Mouse (Mus musculus) lung, postnatal 4 days (tissue): ENCODE results near the gene Cnpy3.
A peak's percentile ranks its signal among the peaks of the same experiment; 100 is the strongest.
"Not testable (repeated sequence)": the region's sequence is repeated elsewhere in the genome, so short reads cannot be mapped to it uniquely, and the experiment has no call there.

Experiments
- DNase-seq, 2 experiments: peaks; one replicate each; pipeline ENCODE4 v3.0.0; 2021

Gene Cnpy3

GRCm38 (mm10) chr17:46751794-46752556 is at the start of gene Cnpy3:
Gene Cnpy3 (minus strand): TSS chr17:46752214.
- DNase-seq: peak; percentile 98 to 100

GRCm38 (mm10) chr17:46801761-46802160 is 49.7 kb upstream of the Cnpy3 start:
- no peak for DNase-seq

DNA sequence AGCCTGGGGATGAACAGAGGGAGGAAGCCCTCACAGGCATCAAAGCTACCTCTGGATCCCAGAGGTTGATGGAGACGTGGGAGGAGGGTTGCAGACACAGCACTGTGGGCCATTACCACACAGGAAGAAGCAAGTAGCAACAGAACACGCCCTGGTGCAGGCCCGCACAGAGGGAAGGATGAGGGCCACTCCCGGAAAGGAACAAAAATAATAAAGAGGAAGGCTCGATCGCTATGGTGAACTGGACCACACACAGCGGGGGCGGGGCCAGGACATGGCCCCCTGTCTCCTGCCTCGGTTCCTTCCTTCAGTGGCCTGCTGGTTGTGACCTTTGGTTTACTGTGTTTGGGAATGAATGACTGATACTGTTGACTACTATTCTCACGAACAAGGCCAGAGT is 47.7 kb upstream of the Cnpy3 start:
- peak in 1 of 2 experiments; percentile 10 for DNase-seq

GRCm38 (mm10) chr17:46797386-46797785 is 45.4 kb upstream of the Cnpy3 start:
- DNase-seq: no peak

DNA sequence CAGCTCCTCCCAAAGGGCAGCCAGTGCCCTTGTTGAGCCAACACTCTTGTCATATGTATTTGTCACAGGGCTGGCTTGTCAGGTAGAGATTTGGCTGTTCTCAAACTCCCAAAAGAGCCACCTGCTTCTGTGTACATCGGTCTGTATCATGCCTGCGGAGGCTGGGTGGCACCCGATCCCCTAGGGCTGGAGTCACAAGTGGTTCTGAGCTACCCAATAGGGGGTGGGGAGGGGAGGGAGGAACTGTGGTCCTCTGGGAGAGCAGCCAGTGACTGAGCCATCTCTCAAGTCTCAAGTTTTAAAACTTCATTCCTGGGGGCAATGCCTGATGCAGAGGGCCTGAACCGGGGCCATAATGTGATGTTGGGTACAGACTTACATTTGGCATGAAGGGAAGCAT is 44.7 kb upstream of the Cnpy3 start:
- no peak for DNase-seq

DNA sequence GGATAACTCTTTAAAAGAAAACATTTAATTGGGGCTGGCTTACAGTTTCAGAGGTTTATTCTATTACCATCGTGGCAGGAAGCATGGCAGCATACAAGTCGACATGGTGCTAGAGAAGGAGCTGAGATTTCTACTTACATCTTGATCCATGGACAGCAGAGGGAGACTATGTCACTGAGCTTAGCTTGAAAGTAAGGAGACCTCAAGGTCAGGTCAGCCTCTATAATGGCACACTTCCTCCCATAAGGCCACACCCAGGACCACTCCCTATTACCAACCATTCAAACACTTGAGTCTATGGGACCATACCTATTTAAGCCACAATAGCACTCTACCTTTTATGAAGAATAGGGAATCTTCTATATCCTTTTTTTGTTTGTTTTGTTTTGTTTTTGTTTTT is 40.9 kb upstream of the Cnpy3 start:
- DNase-seq: no peak

DNA sequence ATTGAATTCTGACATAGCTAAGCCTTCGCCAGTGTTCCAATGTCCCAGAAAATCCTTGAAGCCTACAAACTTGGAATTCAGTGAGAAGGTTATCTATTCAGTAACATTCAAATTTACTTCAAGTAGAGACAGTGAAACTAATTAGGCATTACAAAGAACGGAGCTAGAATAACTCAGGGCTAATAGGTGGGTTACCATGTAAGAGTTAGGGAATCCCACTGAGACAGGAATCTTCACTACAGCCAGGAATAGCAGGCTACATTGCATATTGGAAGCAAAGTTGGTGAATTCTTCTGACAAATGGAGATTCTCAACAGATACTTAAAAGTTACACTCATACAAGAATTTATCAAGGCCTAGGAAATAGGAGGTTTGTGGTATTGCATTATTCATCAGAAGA is 36.0 kb upstream of the Cnpy3 start:
- not testable (repeated sequence) for DNase-seq

- DNase-seq: no peak
These were observed 34.9 kb upstream of the Cnpy3 start for GRCm38 (mm10) chr17:46786952-46787351.

DNA sequence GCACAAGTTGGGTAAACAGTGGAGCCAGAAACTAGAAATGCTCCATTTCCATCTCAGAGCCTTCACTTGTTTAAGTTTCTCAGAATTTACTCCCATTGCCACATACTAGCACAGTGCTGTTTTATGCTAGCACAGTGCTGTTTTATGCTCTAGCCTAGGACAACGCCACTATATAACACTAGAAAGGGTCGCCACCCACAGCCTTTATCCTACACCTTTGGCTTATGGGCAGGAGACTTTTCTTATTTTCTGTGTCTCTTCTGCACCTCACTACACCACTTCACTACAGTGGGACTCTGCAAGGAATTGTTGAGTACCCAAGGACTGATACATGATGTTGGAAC is 31.2 kb upstream of the Cnpy3 start:
- no peak for DNase-seq

DNA sequence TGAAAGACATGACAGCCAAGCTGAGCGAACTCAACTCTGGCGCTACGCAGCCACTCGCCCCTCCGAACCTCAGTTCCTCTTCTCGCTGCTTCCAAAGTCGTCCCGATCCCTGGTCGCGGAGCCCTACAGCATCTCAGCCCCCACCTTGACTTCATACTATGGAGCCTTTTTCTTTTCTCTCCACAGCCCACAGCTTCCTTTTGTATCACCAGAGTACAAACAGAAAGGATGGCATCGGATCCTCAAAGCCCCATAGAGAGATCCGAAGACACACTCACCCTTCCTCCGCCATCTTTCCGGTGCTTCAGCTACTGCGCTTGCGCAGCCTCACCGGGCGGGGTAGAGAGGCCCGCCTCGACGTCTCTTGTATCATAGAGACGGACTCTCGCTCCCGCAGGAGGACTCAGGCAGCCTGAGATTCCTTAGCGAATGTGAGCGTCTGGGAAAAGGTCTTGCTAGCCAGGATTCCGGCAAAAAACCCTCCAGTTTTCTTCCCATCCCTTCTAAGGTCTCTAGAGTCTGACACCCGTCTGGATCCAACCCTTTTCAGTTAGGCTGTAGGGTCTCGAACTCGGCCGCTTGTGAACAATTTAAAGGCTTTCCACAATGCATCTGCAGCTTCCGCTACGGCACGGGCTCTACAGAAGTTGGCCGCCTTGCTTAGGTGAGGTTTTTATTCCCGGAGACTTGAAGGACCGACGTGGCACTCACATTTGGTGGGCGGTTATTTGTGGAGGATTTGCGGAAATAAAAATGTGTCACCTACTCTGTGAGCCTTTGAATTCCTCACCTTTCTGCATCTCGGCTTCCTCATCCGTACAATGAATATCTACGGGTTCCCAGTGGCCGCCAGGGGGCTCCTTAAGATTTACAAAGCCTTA is 30.6 kb upstream of the Cnpy3 start, which contains the start of gene Rpl7l1:
Rpl7l1 (minus strand) TSS at position 332 of the 881 bp plus-strand sequence.
- peak; percentile 94 for DNase-seq

GRCm38 (mm10) chr17:46781876-46782275 is 29.9 kb upstream of the Cnpy3 start:
- DNase-seq: peak in 1 of 2 experiments; percentile 6

DNA sequence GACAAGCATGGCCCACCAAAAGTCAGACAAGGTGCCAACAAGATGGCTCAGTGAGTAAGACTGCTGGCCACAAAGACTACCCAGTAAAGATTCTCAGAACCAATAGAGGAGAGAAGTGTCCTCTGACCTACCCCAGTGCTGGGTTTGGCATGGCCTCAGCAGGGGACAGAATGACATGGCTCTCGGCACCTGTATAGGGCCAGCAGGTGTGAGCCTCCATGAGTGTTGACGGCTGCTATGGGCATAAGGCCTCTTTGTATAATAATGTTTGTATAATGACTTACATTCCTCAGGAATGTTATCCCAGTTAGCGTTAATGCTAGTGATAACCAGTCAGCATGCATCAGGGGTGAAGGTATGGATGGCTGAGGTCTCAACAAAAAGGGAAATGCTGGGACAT is 24.1 kb upstream of the Cnpy3 start:
- DNase-seq: no peak

DNA sequence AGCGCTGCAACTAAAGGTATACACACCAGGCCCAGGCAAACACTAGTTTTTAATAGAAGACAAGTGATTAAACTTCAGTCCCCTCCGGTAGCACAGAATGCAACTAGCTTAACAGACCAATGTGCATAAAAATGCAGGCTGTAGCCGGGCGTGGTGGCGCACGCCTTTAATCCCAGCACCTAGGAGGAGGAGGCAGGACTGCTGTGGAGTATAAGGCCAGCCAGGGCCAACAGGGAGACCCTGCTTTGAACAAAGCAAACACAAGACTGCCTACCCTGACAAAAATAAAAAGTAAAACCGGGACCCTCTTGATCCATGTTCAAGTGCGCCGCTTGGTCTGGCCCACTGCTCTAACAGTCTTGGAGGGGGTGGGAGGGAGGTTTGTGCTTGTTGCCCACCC is 23.1 kb upstream of the Cnpy3 start:
- no peak for DNase-seq

GRCm38 (mm10) chr17:46774131-46774472 is 22.1 kb upstream of the Cnpy3 start:
- DNase-seq: no peak

DNA sequence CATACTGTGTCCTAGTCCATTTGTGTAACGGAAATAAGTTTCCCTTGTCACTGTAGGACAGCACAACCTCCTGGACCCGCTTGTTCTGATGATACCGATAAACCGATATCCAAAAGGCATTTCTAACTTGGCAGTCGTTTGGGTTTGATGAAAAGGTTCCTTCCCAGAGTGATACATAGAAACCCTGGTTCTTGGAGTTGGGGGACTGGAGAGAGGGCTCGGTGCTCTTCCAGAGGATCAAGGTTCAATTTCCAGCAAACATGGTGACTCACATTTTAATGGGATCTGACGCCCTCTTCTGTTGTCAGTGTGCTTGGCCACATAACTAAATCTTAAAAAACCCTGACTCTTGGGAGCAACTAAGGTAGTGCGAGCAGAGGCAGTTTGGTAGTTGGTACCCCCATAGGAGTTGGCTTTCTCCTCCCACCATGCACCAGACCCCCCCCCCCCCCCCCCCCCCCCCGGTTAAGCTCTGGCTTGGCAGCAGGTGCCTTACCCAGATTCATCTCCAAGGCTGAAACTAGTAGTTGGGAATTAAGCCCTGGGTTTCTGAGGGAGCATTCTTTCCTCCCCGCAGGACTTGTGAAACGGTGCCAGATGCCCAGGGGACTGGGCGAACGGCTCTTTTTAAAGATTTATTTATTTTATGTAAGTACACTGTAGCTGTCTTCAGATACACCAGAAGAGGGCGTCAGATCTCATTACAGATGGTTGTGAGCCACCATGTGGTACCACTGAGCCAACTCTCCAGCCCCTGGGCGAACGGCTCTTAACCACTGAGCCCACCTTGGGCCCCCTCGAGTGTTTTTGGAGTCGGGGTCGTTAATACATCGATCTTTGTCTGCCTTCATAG is 21.5 kb upstream of the Cnpy3 start:
- peak in 1 of 2 experiments; percentile 12 for DNase-seq

DNA sequence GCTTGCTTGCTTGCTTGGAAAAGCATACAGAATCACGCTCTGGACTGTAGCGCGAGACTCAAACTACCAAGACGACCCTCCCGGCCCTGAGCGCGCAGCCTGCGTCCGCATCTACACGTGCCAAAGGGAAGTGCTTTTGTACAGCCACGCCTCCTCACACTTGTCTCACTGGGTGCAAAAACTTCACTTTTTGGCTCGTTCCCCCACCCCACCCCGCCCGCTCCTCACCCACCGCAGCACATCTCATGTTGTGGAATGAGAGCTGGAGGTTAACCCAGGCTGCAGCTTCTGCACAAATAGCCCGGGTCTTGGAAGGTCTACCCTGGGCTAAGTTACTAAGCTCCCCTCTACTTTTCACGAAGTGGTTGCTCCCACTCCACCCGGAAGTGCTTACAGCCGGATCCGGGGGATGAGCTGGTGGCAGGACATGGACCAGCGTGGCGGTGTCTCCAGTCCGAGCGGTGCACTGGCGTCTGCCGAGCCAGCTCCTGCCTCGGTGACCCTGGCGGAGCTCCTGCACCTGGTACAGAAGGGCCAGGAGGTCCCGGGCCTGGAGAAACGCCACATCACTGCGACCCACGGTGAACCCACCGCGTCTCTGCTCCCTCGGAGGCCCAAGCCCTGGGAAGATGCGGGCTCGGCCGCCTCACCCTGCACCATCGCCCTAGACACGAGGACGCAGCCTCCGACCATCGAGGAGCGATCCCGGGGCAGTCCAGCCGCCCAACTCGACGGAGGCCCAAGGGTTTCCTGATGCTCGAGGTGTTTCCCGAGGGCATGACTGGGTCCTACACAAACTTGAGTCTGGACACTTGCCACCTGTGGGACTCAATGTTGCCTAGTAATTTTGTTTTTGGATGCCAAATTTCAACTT is 20.6 kb upstream of the Cnpy3 start, which contains the start of gene 2310039H08Rik:
2310039H08Rik (plus strand) TSS at position 232 of the 874 bp plus-strand sequence.
- peak; percentile 89 for DNase-seq

DNA sequence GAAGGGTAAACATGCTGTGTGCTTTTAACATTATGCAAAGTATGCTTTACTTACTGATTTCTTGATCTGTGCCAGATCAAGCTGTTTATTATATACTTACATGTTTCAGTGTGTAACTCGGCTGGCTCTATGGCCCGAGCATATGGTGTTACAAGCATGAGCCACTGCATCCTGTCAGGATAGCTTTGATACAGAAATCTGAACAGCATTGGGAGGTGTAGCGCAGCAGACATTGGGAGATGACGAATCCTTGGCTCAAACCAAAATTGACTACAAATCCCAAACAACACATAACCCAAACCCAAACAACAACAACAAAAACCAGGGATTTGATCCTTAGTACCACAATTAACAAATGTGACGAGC is 20.0 kb upstream of the Cnpy3 start:
- DNase-seq: no peak

DNA sequence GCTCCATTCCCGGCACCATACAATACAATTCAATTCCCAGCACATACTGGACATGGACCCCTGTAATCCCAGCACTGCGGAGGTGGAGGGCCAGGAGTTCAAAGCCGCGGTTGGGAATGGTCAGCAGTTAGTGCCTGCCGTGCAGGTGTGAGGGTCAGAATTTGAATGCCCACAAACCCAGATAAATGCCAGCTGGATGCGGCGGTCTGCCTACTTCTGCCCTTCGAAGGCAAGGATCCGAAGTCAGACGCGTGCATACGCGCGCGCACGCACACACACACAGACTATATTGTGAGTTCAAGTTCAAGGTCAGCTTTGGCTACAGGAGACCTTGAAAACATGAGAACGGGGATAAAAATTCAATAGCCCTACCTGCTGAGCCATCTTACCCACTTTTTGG is 19.6 kb upstream of the Cnpy3 start:
- DNase-seq: peak in 1 of 2 experiments; percentile 9

DNA sequence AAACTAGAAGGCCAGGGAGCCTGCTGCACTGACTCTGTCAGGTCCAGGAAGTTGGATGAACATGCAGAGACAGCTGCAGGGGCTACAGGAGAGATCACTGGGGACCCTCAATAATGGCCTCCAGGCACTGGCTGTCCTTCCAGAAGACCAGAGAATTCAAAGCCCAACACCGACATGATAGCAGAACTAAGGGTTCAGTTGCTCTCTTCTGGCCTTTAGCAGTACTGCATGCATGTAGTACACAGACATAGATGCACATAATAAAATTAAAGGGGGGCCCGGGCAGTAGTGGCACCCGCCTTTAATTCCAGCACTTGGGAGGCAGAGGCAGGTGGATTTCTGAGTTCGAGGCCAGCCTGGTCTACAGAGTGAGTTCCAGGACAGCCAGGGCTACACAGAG is 19.0 kb upstream of the Cnpy3 start:
- DNase-seq: no peak

DNA sequence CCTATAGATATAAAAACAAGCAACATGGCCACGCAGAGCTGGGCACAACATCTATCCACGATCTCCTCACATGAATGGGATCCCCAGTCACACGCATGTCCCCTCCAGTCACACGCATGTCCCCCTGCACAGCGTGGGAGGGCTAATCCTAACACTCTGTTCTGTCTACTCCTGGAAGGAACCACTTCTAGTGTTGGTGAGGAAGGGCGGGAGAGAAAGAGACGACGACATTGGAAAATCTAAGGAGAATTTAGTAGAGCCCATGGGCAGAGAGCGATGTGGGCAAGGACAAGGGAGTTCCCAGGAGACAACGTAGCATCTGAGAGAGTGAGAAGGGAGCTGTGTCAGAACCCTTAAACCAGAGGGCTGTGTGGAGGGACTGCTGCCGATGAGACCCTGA is 18.5 kb upstream of the Cnpy3 start:
- DNase-seq: no peak

- peak; percentile 57 to 72 for DNase-seq
These were observed 15.9 kb upstream of the Cnpy3 start for GRCm38 (mm10) chr17:46767868-46768267.

DNA sequence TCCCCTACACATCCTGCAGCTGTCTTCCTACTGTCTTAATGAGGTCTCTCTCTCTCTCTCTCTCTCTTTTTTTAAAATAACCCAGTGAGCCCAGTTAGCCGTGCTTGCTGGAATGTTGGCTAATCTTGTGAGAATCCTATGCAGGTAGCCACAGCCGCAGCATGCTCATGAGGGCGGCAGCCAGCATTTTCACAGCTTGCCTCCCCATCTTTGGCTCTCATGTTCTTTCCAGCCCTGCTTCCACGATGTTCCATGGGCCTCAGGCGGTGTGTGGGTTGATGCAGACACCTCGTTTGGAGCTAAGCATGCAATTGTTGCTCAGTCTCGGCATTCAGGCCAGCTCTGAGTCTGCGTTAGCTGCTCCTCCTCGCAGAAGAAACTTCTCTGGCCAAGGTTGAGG is 12.9 kb upstream of the Cnpy3 start:
- DNase-seq: not testable (repeated sequence)
